ENCODE assay signal across 11 mouse cellular contexts in the genomic region with DNA sequence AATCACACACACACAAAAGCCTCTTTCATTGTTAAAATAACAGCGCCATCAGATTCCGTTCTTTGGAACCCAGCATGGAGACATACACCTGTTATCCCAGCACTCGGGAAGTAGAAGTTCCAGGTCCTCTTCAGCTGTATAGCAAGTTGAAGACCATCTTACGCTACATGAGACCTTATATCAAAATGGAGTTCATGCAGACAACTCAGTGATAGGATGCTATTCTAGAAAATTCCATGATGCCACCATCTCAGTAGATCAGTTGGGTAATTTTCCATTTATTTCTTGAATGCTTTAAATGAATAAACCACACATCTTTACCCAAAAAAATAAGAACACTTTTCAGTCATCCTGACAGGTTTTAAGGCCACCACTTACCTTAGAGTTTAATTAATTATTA. TPM values are rescaled to one million over a fixed set of nuclear protein-coding genes. Genes with fewer than 3 reads are reported as not detected.
A peak's percentile ranks its signal among the peaks of the same experiment; 100 is the strongest.
DNase-seq lines count a peak whose midpoint lies in the region; ATAC-seq and TF ChIP-seq lines count a peak whose summit lies in the region.
"Had no signal": no experiment of that assay in that cellular context is flagged by ENCODE, and none has a peak within 500 bp of the region (broad histone marks: within the 10 kb centered on the region; RNA-seq: fewer than 3 reads in every experiment).

No protein-coding gene starts in this region.

- H3K9me3 ChIP-seq in heart, embryonic 14.5 days (ENCODE audit: control insufficient read depth, low read length), result no peaks in the 10 kb centered on the region
- H3K9me3 ChIP-seq in heart, embryonic 10.5 days, result no peaks in the 10 kb centered on the region

- H3K4me2 ChIP-seq in heart, embryonic 14.5 days (ENCODE audit: low read length), result 0 out of 2 replicates have a peak overlapping the region, but pooled peaks have one; percentile 62

- H3K4me1 ChIP-seq in heart, embryonic 14.5 days (ENCODE audit: control insufficient read depth in 2 of 2, insufficient read depth in 2 of 2, low read length in 2 of 2), result peaks cover 4 to 9% of the 10 kb centered on the region in 2 experiments; a peak in 1 of 4 replicates
- H3K4me1 ChIP-seq in heart, embryonic 10.5 days, result peaks cover 6% of the 10 kb centered on the region; the same call in 1 of the 2 replicates
- peaks cover 3% of the 10 kb centered on the region; the same call in 1 of the 2 replicates for H3K4me1 ChIP-seq in lung, adult 2 months (ENCODE audit: control insufficient read depth, insufficient read depth, low read length)
- H3K4me1 ChIP-seq in bone marrow, adult 2 months (ENCODE audit: control insufficient read depth, insufficient read depth, low read length), result peaks cover 5% of the 10 kb centered on the region; the same call in 1 of the 2 replicates

- TF ChIP-seq CTCF in lung, adult 2 months (IDR thresholded peaks at IDR 0.05; ENCODE audit: insufficient read depth, low read length), result no peak
- TF ChIP-seq CTCF in bone marrow, adult 2 months (IDR thresholded peaks at IDR 0.05; ENCODE audit: control insufficient read depth, insufficient read depth, low read length), result no peak

- H3K27ac ChIP-seq in heart, embryonic 14.5 days (replicated peaks in 1 of 2; ENCODE audit: control insufficient read depth in 1 of 2, insufficient read depth in 1 of 2, low read depth in 2 of 2, low read length in 2 of 2), result no peak overlapping the region
- no peak overlapping the region for H3K27ac ChIP-seq in heart, embryonic 10.5 days
- H3K27ac ChIP-seq in bone marrow, adult 2 months (ENCODE audit: control insufficient read depth, insufficient read depth, low read depth, low read length, poor library complexity), result peak overlapping the region; percentile 70
- peak overlapping the region; percentile 72 for H3K27ac ChIP-seq in macrophage

- no peak overlapping the region for H3K9ac ChIP-seq in heart, embryonic 14.5 days (ENCODE audit: low read length)

- ATAC-seq in heart, embryonic 14.5 days (ENCODE audit: insufficient number of reproducible peaks, insufficient read depth, low FRiP score, low read depth), result no peak
- ATAC-seq: forebrain, embryonic 14.5 days had no signal

- peaks cover 31% of the 10 kb centered on the region; the same call in 1 of the 2 replicates for H3K79me2 ChIP-seq in macrophage (ENCODE audit: inconsistent target)

- H3K36me3 ChIP-seq in heart, embryonic 14.5 days (ENCODE audit: control insufficient read depth, insufficient read depth, low read length), result no peaks in the 10 kb centered on the region
- H3K36me3 ChIP-seq in heart, embryonic 10.5 days, result no peaks in the 10 kb centered on the region
- H3K36me3 ChIP-seq in macrophage (ENCODE audit: inconsistent target), result no peaks in the 10 kb centered on the region

- H3K4me3 ChIP-seq in heart, embryonic 14.5 days (ENCODE audit: control insufficient read depth in 1 of 2, insufficient read depth in 1 of 2, low read depth in 1 of 2, low read length in 2 of 2), result no peak overlapping the region
- H3K4me3 ChIP-seq in heart, embryonic 10.5 days, result no peak overlapping the region
- peak overlapping the region; percentile 32 for H3K4me3 ChIP-seq in lung, adult 2 months (replicated peaks; ENCODE audit: extremely low read depth, low read depth, low read length)
- peak overlapping the region; percentile 77 for H3K4me3 ChIP-seq in bone marrow, adult 2 months (replicated peaks; ENCODE audit: control insufficient read depth, low read depth, low read length)
- peak overlapping the region; percentile 39 for H3K4me3 ChIP-seq in macrophage (ENCODE audit: inconsistent target)

- no peak for DNase-seq in heart, embryonic 10.5 days (ENCODE audit: low spot score)
- no peak for DNase-seq in lung, adult 2 months
- no peak for DNase-seq in lung, postnatal 25 days (ENCODE audit: low spot score)
- DNase-seq in adrenal gland, adult 8-10 months, result no peak
- DNase-seq in right cerebral cortex, adult 18-20 months, result no peak
- DNase-seq: cerebellum, adult 8-10 months; left cerebral cortex, postnatal 4 days had no signal

- 90% methylated on average over 4 of the region's 4 CpGs for WGBS in heart, embryonic 14.5 days
- 87% methylated on average over 4 of the region's 4 CpGs for WGBS in heart, embryonic 10.5 days
- WGBS in lung, adult 2 months, result 63% methylated on average over 4 of the region's 4 CpGs
- 1% methylated on average over 4 of the region's 4 CpGs for WGBS in bone marrow, adult 2 months
- 12% methylated on average over 4 of the region's 4 CpGs for WGBS in macrophage (ENCODE audit: missing documents)

- peaks cover 15% of the 10 kb centered on the region; the same call in 1 of the 2 replicates for H3K27me3 ChIP-seq in heart, embryonic 14.5 days (ENCODE audit: control insufficient read depth, insufficient read depth, low read length)
- H3K27me3 ChIP-seq in heart, embryonic 10.5 days (ENCODE audit: insufficient read depth, poor library complexity, severe bottlenecking), result peaks cover 10% of the 10 kb centered on the region

- TF ChIP-seq POLR2A in lung, adult 2 months (IDR thresholded peaks at IDR 0.05; ENCODE audit: borderline replicate concordance, extremely low read depth, low read depth, low read length), result no peak
- TF ChIP-seq POLR2A in bone marrow, adult 2 months (IDR thresholded peaks at IDR 0.05; ENCODE audit: borderline replicate concordance, control insufficient read depth, low read depth, low read length), result no peak

RNA-seq across cellular contexts. Expression of a gene that starts 20.2 kb away (rescaled TPM):
- polyA plus RNA-seq in heart, embryonic 14.5 days (2014; fragmentation: Nextera tagmentation; extraction: Ambion mirVana), result 6.8 and 8.2 TPM in 2 replicates
- 3.7 and 4.1 TPM in 2 replicates for polyA plus RNA-seq in heart, embryonic 10.5 days (2016; fragmentation: Nextera tagmentation; extraction: Ambion mirVana)
- polyA plus RNA-seq in lung, adult 2 months (2012; rRNA removed), result 48.6 and 82.7 TPM in 2 replicates
- 68.7 and 72.9 TPM in 2 replicates for polyA plus RNA-seq in bone marrow, adult 2 months (2011; ENCODE audit: insufficient read depth, insufficient read length, low replicate concordance, missing spikeins)
- total RNA-seq in macrophage (2018; cell fraction: chromatin; rRNA removed), result 100 to 1,000 TPM in 9 of 26 experiments, 10 to 100 TPM in 12, 1 to 10 TPM in 5; 5.0 to 374 (median 54.9) TPM
- 1,000 to 10,000 TPM in 3 of 26 experiments, 100 to 1,000 TPM in 23; 178 to 1,433 (median 423) TPM for total RNA-seq in macrophage (2018; cell fraction: cytosol; rRNA removed)
- 1,000 to 10,000 TPM in 2 of 26 experiments, 100 to 1,000 TPM in 22, 10 to 100 TPM in 2; 93.8 to 1,370 (median 265) TPM for total RNA-seq in macrophage (2018; cell fraction: nucleus; rRNA removed)
- polyA plus RNA-seq in macrophage (2018), result 240 to 438 TPM (median 289 TPM) in 3 replicates
- total RNA-seq in adrenal gland, adult 8-10 months (2022), result 10 to 100 TPM; 49.9 to 64.0 (median 50.9) TPM

RNA-seq across cellular contexts. Expression of a gene that starts 20.5 kb away (rescaled TPM):
- 73.3 and 79.2 TPM in 2 replicates for polyA plus RNA-seq in heart, embryonic 14.5 days (2014; fragmentation: Nextera tagmentation; extraction: Ambion mirVana)
- 72.3 and 79.3 TPM in 2 replicates for polyA plus RNA-seq in heart, embryonic 10.5 days (2016; fragmentation: Nextera tagmentation; extraction: Ambion mirVana)
- polyA plus RNA-seq in lung, adult 2 months (2012; rRNA removed), result 7.7 and 13.9 TPM in 2 replicates
- 13.6 and 26.5 TPM in 2 replicates for polyA plus RNA-seq in bone marrow, adult 2 months (2011; ENCODE audit: insufficient read depth, insufficient read length, low replicate concordance, missing spikeins)
- 10 to 100 TPM; 39.3 to 71.1 (median 57.3) TPM for total RNA-seq in macrophage (2018; cell fraction: chromatin; rRNA removed)
- total RNA-seq in macrophage (2018; cell fraction: cytosol; rRNA removed), result 100 to 1,000 TPM; 161 to 207 (median 187) TPM
- 100 to 1,000 TPM in 11 of 26 experiments, 10 to 100 TPM in 15; 61.6 to 159 (median 95.3) TPM for total RNA-seq in macrophage (2018; cell fraction: nucleus; rRNA removed)
- polyA plus RNA-seq in macrophage (2018), result 167 to 346 TPM (median 178 TPM) in 3 replicates
- total RNA-seq in adrenal gland, adult 8-10 months (2022), result 10 to 100 TPM; 45.2 to 60.6 (median 55.4) TPM

RNA-seq across cellular contexts. Expression of a gene that starts 57.5 kb away (rescaled TPM):
- 29.2 and 29.5 TPM in 2 replicates for polyA plus RNA-seq in heart, embryonic 14.5 days (2014; fragmentation: Nextera tagmentation; extraction: Ambion mirVana)
- 32.8 and 36.0 TPM in 2 replicates for polyA plus RNA-seq in heart, embryonic 10.5 days (2016; fragmentation: Nextera tagmentation; extraction: Ambion mirVana)
- 7.6 and 11.9 TPM in 2 replicates for polyA plus RNA-seq in lung, adult 2 months (2012; rRNA removed)
- polyA plus RNA-seq in bone marrow, adult 2 months (2011; ENCODE audit: insufficient read depth, insufficient read length, low replicate concordance, missing spikeins), result 19.5 and 28.8 TPM in 2 replicates
- 10 to 100 TPM; 19.7 to 49.9 (median 32.0) TPM for total RNA-seq in macrophage (2018; cell fraction: chromatin; rRNA removed)
- 10 to 100 TPM in 2 of 26 experiments, 1 to 10 TPM in 24; 6.7 to 11.5 (median 8.5) TPM for total RNA-seq in macrophage (2018; cell fraction: cytosol; rRNA removed)
- 10 to 100 TPM; 14.5 to 41.4 (median 26.0) TPM for total RNA-seq in macrophage (2018; cell fraction: nucleus; rRNA removed)
- 9.8 to 13.0 TPM (median 12.9 TPM) in 3 replicates for polyA plus RNA-seq in macrophage (2018)
- 10 to 100 TPM; 30.6 to 36.8 (median 34.8) TPM for total RNA-seq in adrenal gland, adult 8-10 months (2022)

RNA-seq across cellular contexts. Expression of a gene that starts 57.8 kb away (rescaled TPM):
- polyA plus RNA-seq in heart, embryonic 14.5 days (2014; fragmentation: Nextera tagmentation; extraction: Ambion mirVana), result 0.49 and 0.89 TPM in 2 replicates
- 0.76 and 0.95 TPM in 2 replicates for polyA plus RNA-seq in heart, embryonic 10.5 days (2016; fragmentation: Nextera tagmentation; extraction: Ambion mirVana)
- polyA plus RNA-seq in lung, adult 2 months (2012; rRNA removed), result 0.09 TPM in 1 of 2 replicates, not detected in the other
- polyA plus RNA-seq in bone marrow, adult 2 months (2011; ENCODE audit: insufficient read depth, insufficient read length, low replicate concordance, missing spikeins), result not detected in 2 replicates
- not detected for total RNA-seq in macrophage (2018; cell fraction: chromatin; rRNA removed)
- total RNA-seq in macrophage (2018; cell fraction: cytosol; rRNA removed), result under 1 TPM in 8 of 26 experiments, not detected in 18; 0.05 to 0.14 (median 0.10) TPM
- total RNA-seq in macrophage (2018; cell fraction: nucleus; rRNA removed), result under 1 TPM in 2 of 26 experiments, not detected in 24; 0.24 to 0.48 TPM
- polyA plus RNA-seq in macrophage (2018), result 0.26 TPM in 1 of 3 replicates, not detected in the others
- under 1 TPM; 0.31 to 0.56 (median 0.36) TPM for total RNA-seq in adrenal gland, adult 8-10 months (2022)

Comparison
In these comparisons a context has a peak if more than half of its experiments do, and no peak if none do; other contexts are left out.
1. H3K27ac ChIP-seq: peak in bone marrow, adult 2 months (single experiment) and macrophage (single experiment); none in heart, embryonic 14.5 days (0 of 2) and heart, embryonic 10.5 days (single experiment).
2. H3K4me3 ChIP-seq: peak in lung, adult 2 months (single experiment), bone marrow, adult 2 months (single experiment) and macrophage (single experiment); none in heart, embryonic 14.5 days (0 of 2) and heart, embryonic 10.5 days (single experiment).